ENCODE assay signal across 25 mouse cellular contexts in genomic region chr19:22977508-22977907, GRCm38 (mm10).
DNase-seq lines count a peak whose midpoint lies in the region; ATAC-seq and TF ChIP-seq lines count a peak whose summit lies in the region.
"Had no signal": no experiment of that assay in that cellular context is flagged by ENCODE, and none has a peak within 500 bp of the region (broad histone marks: within the 10 kb centered on the region; RNA-seq: fewer than 3 reads in every experiment).

No protein-coding gene starts in this region.

- ATAC-seq in hindbrain, embryonic 16.5 days, result 0 out of 2 replicates have a peak, but pooled peaks have one; percentile 68
- no peak for ATAC-seq in hindbrain, embryonic 14.5 days (ENCODE audit: low FRiP score)
- ATAC-seq: CD4-positive, CD25-positive, alpha-beta regulatory T cell, adult 4 months; inflammation-experienced regulatory T-cells, adult 6 months; intestine, postnatal 0 days had no signal

- H3K27me3 ChIP-seq in cerebellum, adult 2 months (ENCODE audit: control insufficient read depth, insufficient read depth, low read length), result no peaks in the 10 kb centered on the region
- H3K27me3 ChIP-seq in hindbrain, embryonic 16.5 days (replicated peaks; ENCODE audit: control insufficient read depth, insufficient read depth, low read length), result no peaks in the 10 kb centered on the region
- H3K27me3 ChIP-seq in hindbrain, embryonic 14.5 days (ENCODE audit: control insufficient read depth, insufficient read depth, low read length), result no peaks in the 10 kb centered on the region
- H3K27me3 ChIP-seq: embryonic facial prominence, embryonic 15.5 days; heart, embryonic 15.5 days; hindbrain, embryonic 15.5 days had no signal

- no peak for DNase-seq in cerebellum, adult 2 months
- no peak for DNase-seq in cerebellum, adult 8-10 months
- DNase-seq in hindbrain, embryonic 14.5 days (ENCODE audit: low spot score), result no peak
- peak; percentile 25 for DNase-seq in Muller cell, postnatal 12 days (ENCODE audit: inconsistent ontology term)
- DNase-seq in layer of hippocampus, postnatal 14 days (ENCODE audit: low spot score in 2 of 2), result peak; percentile 47 to 75
- no peak for DNase-seq in frontal cortex, postnatal 36 days (ENCODE audit: low spot score in 2 of 2)
- DNase-seq: adrenal gland, postnatal 10 days; B cell, adult 2 months; cerebellum, adult 18-20 months; cerebellum, postnatal 14 days; embryo, embryonic 11 days; gastrocnemius, postnatal 10 days; heart, adult 2 months; heart, postnatal 14 days had no signal

- H3K4me3 ChIP-seq in cerebellum, adult 2 months (replicated peaks; ENCODE audit: insufficient read depth, low read depth, low read length), result no peak overlapping the region
- H3K4me3 ChIP-seq in hindbrain, embryonic 16.5 days (ENCODE audit: low read length), result no peak overlapping the region
- no peak overlapping the region for H3K4me3 ChIP-seq in hindbrain, embryonic 14.5 days (replicated peaks; ENCODE audit: low read length)
- H3K4me3 ChIP-seq: embryonic facial prominence, embryonic 15.5 days; erythroblast, embryonic 14.5 days; heart, adult 2 months; heart, embryonic 15.5 days; hindbrain, embryonic 10.5 days; hindbrain, embryonic 15.5 days had no signal

- peak overlapping the region; percentile 47 for H3K27ac ChIP-seq in cerebellum, adult 2 months (ENCODE audit: insufficient read depth, low read length)
- no peak overlapping the region for H3K27ac ChIP-seq in hindbrain, embryonic 16.5 days (ENCODE audit: low read depth, low read length)
- H3K27ac ChIP-seq in hindbrain, embryonic 14.5 days, result no peak overlapping the region
- H3K27ac ChIP-seq: embryonic facial prominence, embryonic 15.5 days; heart, adult 2 months; heart, embryonic 15.5 days; hindbrain, embryonic 10.5 days; hindbrain, embryonic 15.5 days had no signal

- 26% methylated on average over 5 of the region's 5 CpGs for WGBS in cerebellum, adult 2 months
- 56% methylated on average over 5 of the region's 5 CpGs for WGBS in hindbrain, embryonic 16.5 days
- 65% methylated on average over 5 of the region's 5 CpGs for WGBS in hindbrain, embryonic 14.5 days

- H3K4me1 ChIP-seq in cerebellum, adult 2 months (ENCODE audit: control insufficient read depth, insufficient read depth, low read length), result peaks cover 21% of the 10 kb centered on the region
- no peaks in the 10 kb centered on the region for H3K4me1 ChIP-seq in hindbrain, embryonic 16.5 days (ENCODE audit: control insufficient read depth, insufficient read depth, low read depth, low read length)
- no peaks in the 10 kb centered on the region for H3K4me1 ChIP-seq in hindbrain, embryonic 14.5 days (replicated peaks; ENCODE audit: control insufficient read depth, insufficient read depth, low read length)
- H3K4me1 ChIP-seq: embryonic facial prominence, embryonic 15.5 days; heart, embryonic 15.5 days; hindbrain, embryonic 10.5 days; hindbrain, embryonic 15.5 days had no signal

- no peaks in the 10 kb centered on the region; the same call in 1 of the 2 replicates for H3K36me3 ChIP-seq in hindbrain, embryonic 16.5 days (ENCODE audit: control insufficient read depth, insufficient read depth, low read length)
- H3K36me3 ChIP-seq in hindbrain, embryonic 14.5 days (replicated peaks; ENCODE audit: control insufficient read depth, insufficient read depth), result no peaks in the 10 kb centered on the region
- H3K36me3 ChIP-seq: embryonic facial prominence, embryonic 15.5 days; G1E; heart, embryonic 15.5 days; hindbrain, embryonic 10.5 days; hindbrain, embryonic 15.5 days had no signal

- H3K4me2 ChIP-seq in hindbrain, embryonic 16.5 days (ENCODE audit: low read length), result no peak overlapping the region
- no peak overlapping the region for H3K4me2 ChIP-seq in hindbrain, embryonic 14.5 days (replicated peaks)
- H3K4me2 ChIP-seq: embryonic facial prominence, embryonic 15.5 days; heart, embryonic 11.5 days; heart, embryonic 15.5 days; hindbrain, embryonic 15.5 days had no signal

- H3K9ac ChIP-seq in hindbrain, embryonic 16.5 days (ENCODE audit: low read depth, low read length), result no peak overlapping the region
- H3K9ac ChIP-seq in hindbrain, embryonic 14.5 days, result no peak overlapping the region
- H3K9ac ChIP-seq: embryonic facial prominence, embryonic 15.5 days; heart, embryonic 15.5 days; hindbrain, embryonic 15.5 days had no signal

- no peaks in the 10 kb centered on the region for H3K9me3 ChIP-seq in hindbrain, embryonic 16.5 days (ENCODE audit: control insufficient read depth, low read length)
- no peaks in the 10 kb centered on the region for H3K9me3 ChIP-seq in hindbrain, embryonic 14.5 days (ENCODE audit: control insufficient read depth, low read length)
- H3K9me3 ChIP-seq: embryonic facial prominence, embryonic 15.5 days; G1E; heart, embryonic 15.5 days; hindbrain, embryonic 10.5 days; hindbrain, embryonic 15.5 days had no signal

- no peak for TF ChIP-seq POLR2A in cerebellum, adult 2 months (IDR thresholded peaks at IDR 0.05; ENCODE audit: borderline replicate concordance, insufficient read depth, low read length)

- TF ChIP-seq CTCF in cerebellum, adult 2 months (IDR thresholded peaks at IDR 0.05; ENCODE audit: borderline replicate concordance, insufficient read depth, low read depth, low read length), result no peak

Comparison
In these comparisons a context has a peak if more than half of its experiments do, and no peak if none do; other contexts are left out.
1. DNase-seq: peak in Muller cell, postnatal 12 days (single experiment) and layer of hippocampus, postnatal 14 days (2 of 2); none in cerebellum, adult 2 months (0 of 2), cerebellum, adult 8-10 months (single experiment), hindbrain, embryonic 14.5 days (single experiment) and frontal cortex, postnatal 36 days (0 of 2).